Mouse (Mus musculus) hindbrain, embryonic 10.5 days (tissue): Measurements from ENCODE around the gene Arid3b. TPM values are rescaled to one million over a fixed set of nuclear protein-coding genes. Genes with fewer than 3 reads are reported as not detected.
A peak's percentile ranks its signal among the peaks of the same experiment; 100 is the strongest.

Experiments used
- DNase-seq: peaks from one replicate; pipeline ENCODE4 v3.0.0-alpha.2; 2017; ENCODE audit warnings: low spot score
- H3K27ac ChIP-seq: fragments of 300-500 bp; sonication (generic); 2 replicates; pipeline ENCODE4 v1.5.1; 2016; ENCODE audit warnings: mild to moderate bottlenecking, moderate library complexity
- H3K27me3 ChIP-seq: fragments of 300-500 bp; sonication (generic); 2 replicates; pipeline ENCODE4 v1.6.1; 2016; ENCODE audit warnings: mild to moderate bottlenecking; ENCODE audit not compliant: poor library complexity, insufficient read depth, severe bottlenecking
- H3K36me3 ChIP-seq: fragments of 300-500 bp; sonication (generic); 2 replicates; pipeline ENCODE4 v1.6.1; 2016; ENCODE audit warnings: mild to moderate bottlenecking, moderate library complexity
- H3K4me1 ChIP-seq: fragments of 300-500 bp; sonication (generic); replicated peaks from 2 replicates; pipeline ENCODE4 v1.6.1; 2016; ENCODE audit warnings: mild to moderate bottlenecking
- H3K4me3 ChIP-seq: fragments of 300-500 bp; sonication (generic); 2 replicates; pipeline ENCODE4 v1.5.1; 2016; ENCODE audit warnings: mild to moderate bottlenecking, moderate library complexity
- H3K9me3 ChIP-seq: fragments of 300-500 bp; sonication (generic); 2 replicates; pipeline ENCODE4 v1.6.1; 2016; ENCODE audit warnings: mild to moderate bottlenecking, moderate library complexity
- WGBS: fragments of 180-500 bp; shearing (Covaris S2); methylation state at CpG from one replicate; pipeline ENCODE4 v1.1.7; 2016; 5-methylcytosine and 5-hydroxymethylcytosine counted together
- polyA plus RNA-seq: library from polyadenylated mRNA; unstranded; fragments of >200 nt; fragmentation: Nextera tagmentation; extraction: Ambion mirVana; gene quantifications from 2 replicates; pipeline ENCODE4 v1.2.1, GENCODE M21; 2016

Gene Arid3b
- polyA plus RNA-seq, 1 experiment from 2014 or later = 42.7 TPM

DNA sequence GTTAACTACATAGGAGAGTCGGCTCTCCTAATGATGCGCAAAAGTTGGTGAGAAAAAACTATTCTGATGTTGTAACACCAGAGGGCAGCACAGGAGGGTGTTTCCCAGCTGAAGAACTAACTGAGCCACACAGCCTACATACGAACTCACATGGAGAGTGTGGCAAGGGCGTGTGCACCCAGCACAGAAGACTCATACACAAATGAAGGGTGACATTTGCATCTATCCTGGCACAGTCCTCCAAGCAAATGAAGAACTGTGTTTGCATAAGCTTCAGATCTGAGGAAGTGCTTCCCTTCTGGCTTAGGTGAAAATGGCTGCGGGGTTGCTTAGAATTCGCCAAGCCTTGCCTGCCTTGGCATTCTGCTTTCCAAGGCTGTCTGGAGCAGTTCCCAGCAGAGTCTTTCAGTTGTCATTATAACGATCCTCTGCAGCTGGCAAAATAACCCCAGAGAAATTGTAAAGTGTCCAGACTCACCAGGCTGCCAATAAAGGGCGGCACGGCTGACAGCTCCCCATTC lies 25.4 kb upstream of the Arid3b start:
- H3K4me3 ChIP-seq = no peak overlapping the region
- WGBS = 45% methylated on average over 9 of the region's 9 CpGs
- no peaks in the 10 kb centered on the region for H3K36me3 ChIP-seq
- no peaks in the 10 kb centered on the region; the same call in 1 of the 2 replicates for H3K4me1 ChIP-seq
- no peaks in the 10 kb centered on the region for H3K27me3 ChIP-seq
- H3K9me3 ChIP-seq = no peaks in the 10 kb centered on the region
- DNase-seq = peak; percentile 44
- no peak overlapping the region for H3K27ac ChIP-seq

- Histone ChIP-seq H3K4me3 (no peak overlapping the region), H3K4me1 (no peaks in the 10 kb centered on the region), H3K27ac (no peak overlapping the region), H3K9me3 (no peaks in the 10 kb centered on the region), H3K27me3 (no peaks in the 10 kb centered on the region), H3K36me3 (no peaks in the 10 kb centered on the region)
- 76% methylated on average over 2 of the region's 2 CpGs for WGBS
- no peak for DNase-seq
These were observed 19.9 kb upstream of the Arid3b start for GRCm38 (mm10) chr9:57856456-57856855.

- H3K4me1 ChIP-seq = no peaks in the 10 kb centered on the region
- H3K27ac ChIP-seq = no peak overlapping the region
- no peaks in the 10 kb centered on the region for H3K27me3 ChIP-seq
- no peak overlapping the region for H3K4me3 ChIP-seq
- H3K36me3 ChIP-seq = no peaks in the 10 kb centered on the region
- no peak for DNase-seq
- no peaks in the 10 kb centered on the region for H3K9me3 ChIP-seq
These were observed 17.7 kb upstream of the Arid3b start for GRCm38 (mm10) chr9:57854280-57854679.

DNA sequence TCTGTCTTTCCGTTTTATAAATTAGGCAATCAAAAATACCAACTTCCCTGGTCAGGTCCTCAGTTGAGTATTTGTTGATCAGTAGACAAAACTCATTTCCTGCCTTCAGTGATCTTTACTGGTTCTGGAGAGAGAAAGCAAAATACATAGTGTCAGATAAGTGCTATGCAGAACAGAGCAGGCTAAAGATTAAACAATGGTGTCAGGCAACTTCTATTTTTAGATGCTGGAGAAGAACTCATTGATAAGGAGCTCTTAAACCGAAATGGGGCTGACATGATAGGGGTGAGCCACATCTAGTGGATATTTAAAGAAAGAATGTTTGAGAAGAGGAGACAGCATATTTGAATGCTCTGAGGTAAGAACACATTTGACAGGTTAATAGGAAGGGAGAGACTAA lies 2.4 kb upstream of the Arid3b start:
- Histone ChIP-seq H3K9me3 (no peaks in the 10 kb centered on the region), H3K27ac (no peak overlapping the region), H3K4me3 (no peak overlapping the region), H3K27me3 (no peaks in the 10 kb centered on the region), H3K36me3 (no peaks in the 10 kb centered on the region), H3K4me1 (peaks cover 25% of the 10 kb centered on the region)
- 86% methylated on average over 2 of the region's 2 CpGs for WGBS
- DNase-seq = no peak

GRCm38 (mm10) chr9:57835841-57836514 lies 615 bp downstream of the Arid3b start:
- Histone ChIP-seq H3K4me1 (peaks cover 55% of the 10 kb centered on the region), H3K27ac (peak overlapping the region; percentile 92), H3K9me3 (no peaks in the 10 kb centered on the region), H3K4me3 (peak overlapping the region; percentile 85), H3K36me3 (peaks cover 14% of the 10 kb centered on the region), H3K27me3 (no peaks in the 10 kb centered on the region)
- no peak for DNase-seq
- WGBS = under 1% methylated on average over 22 of the region's 22 CpGs

GRCm38 (mm10) chr9:57834629-57835417 lies 1.8 kb downstream of the Arid3b start:
- H3K9me3 ChIP-seq = no peaks in the 10 kb centered on the region
- peak overlapping the region; percentile 85 for H3K4me3 ChIP-seq
- peaks cover 14% of the 10 kb centered on the region for H3K36me3 ChIP-seq
- H3K27me3 ChIP-seq = no peaks in the 10 kb centered on the region
- 16% methylated on average over 11 of the region's 11 CpGs for WGBS
- DNase-seq = peak; percentile 28
- peak overlapping the region; percentile 92 for H3K27ac ChIP-seq
- H3K4me1 ChIP-seq = peaks cover 67% of the 10 kb centered on the region

- Histone ChIP-seq H3K27ac (peak overlapping the region; percentile 24; the same call in 1 of the 2 replicates), H3K9me3 (no peaks in the 10 kb centered on the region), H3K27me3 (no peaks in the 10 kb centered on the region), H3K4me1 (peaks cover 76% of the 10 kb centered on the region), H3K4me3 (peak overlapping the region; percentile 85), H3K36me3 (peaks cover 14% of the 10 kb centered on the region)
- DNase-seq = no peak
- WGBS = 71% methylated on average over 9 of the region's 9 CpGs
These were observed 2.7 kb downstream of the Arid3b start for GRCm38 (mm10) chr9:57833762-57834471.

- peaks cover 28% of the 10 kb centered on the region for H3K36me3 ChIP-seq
- DNase-seq = peak; percentile 74
- no peaks in the 10 kb centered on the region for H3K9me3 ChIP-seq
- WGBS = 35% methylated on average over 24 of the region's 24 CpGs
- peak overlapping the region; percentile 85 for H3K27ac ChIP-seq
- peaks cover 77% of the 10 kb centered on the region for H3K4me1 ChIP-seq
- H3K27me3 ChIP-seq = no peaks in the 10 kb centered on the region
- peak overlapping the region; percentile 40 for H3K4me3 ChIP-seq
These were observed 5.1 kb downstream of the Arid3b start for GRCm38 (mm10) chr9:57831267-57832082.

DNA sequence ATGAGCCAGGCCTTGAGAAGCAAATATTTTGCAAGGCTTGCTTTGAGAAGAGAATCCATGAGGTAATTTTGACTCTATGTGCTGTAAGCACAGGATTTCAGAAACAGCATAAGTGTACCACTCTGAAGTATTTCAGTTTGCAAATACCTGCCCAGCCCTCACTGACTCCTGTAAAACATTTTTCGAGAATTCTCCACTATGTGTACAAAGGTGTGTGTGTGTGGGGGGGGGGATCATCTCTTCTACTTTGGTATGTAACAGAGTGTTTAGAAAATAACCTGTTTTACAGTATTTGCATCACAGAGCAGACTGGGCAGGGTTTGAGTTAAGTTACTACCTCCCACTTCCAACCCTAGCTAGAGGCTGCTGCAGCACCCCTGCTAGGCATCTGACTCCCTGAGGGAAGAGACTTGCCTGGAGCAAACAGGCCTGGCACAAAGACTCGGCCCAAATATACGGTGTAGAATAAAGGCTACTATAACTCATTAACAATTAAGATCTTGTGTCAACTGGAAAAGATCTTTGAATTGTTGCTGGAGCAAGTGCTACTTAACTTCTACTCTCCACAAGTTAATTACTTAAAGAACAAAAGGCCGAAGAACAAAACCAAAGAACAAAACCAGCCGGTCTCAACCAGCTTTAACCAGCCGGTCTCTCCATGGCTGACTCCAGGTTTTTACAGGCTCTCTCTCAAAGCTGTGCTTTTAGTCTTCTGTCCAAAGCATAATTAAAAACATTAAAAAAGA lies 6.6 kb downstream of the Arid3b start:
- no peaks in the 10 kb centered on the region for H3K27me3 ChIP-seq
- H3K27ac ChIP-seq = peak overlapping the region; percentile 85
- no peak for DNase-seq
- no peaks in the 10 kb centered on the region for H3K9me3 ChIP-seq
- WGBS = 27% methylated on average over 6 of the region's 6 CpGs
- peaks cover 70% of the 10 kb centered on the region for H3K4me1 ChIP-seq
- H3K4me3 ChIP-seq = peak overlapping the region; percentile 40
- H3K36me3 ChIP-seq = peaks cover 43% of the 10 kb centered on the region

- Histone ChIP-seq H3K4me3 (no peak overlapping the region), H3K27me3 (no peaks in the 10 kb centered on the region), H3K9me3 (no peaks in the 10 kb centered on the region), H3K4me1 (peaks cover 45% of the 10 kb centered on the region), H3K27ac (no peak overlapping the region), H3K36me3 (peaks cover 35% of the 10 kb centered on the region)
- 100% methylated on average over 1 of the region's 1 CpGs for WGBS
- no peak for DNase-seq
These were observed 13.2 kb downstream of the Arid3b start for GRCm38 (mm10) chr9:57823397-57823796.

DNA sequence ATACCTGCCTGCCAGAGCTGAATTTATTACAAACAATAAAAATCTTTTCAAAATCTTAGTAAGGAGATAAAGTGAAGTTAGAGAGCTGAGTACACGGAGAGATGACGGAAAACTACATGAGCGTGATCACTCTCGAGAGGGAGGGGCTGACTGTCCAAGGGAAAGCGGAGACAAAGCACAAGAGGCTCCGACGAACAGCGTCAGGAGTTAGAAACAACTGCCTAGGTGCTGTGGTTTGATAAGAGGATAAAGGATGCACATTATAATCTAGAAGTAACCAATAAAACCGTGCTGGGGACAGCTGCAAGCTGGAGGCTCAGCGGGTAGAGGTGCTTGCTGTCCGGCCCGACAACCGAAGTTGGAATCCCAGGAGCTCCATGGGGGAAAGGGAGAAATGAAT lies 13.8 kb downstream of the Arid3b start:
- peaks cover 34% of the 10 kb centered on the region for H3K36me3 ChIP-seq
- 62% methylated on average over 13 of the region's 13 CpGs for WGBS
- no peak overlapping the region for H3K4me3 ChIP-seq
- H3K9me3 ChIP-seq = no peaks in the 10 kb centered on the region
- H3K4me1 ChIP-seq = peaks cover 47% of the 10 kb centered on the region
- no peak for DNase-seq
- no peaks in the 10 kb centered on the region for H3K27me3 ChIP-seq
- peak overlapping the region; percentile 40 for H3K27ac ChIP-seq
